Mouse (Mus musculus) spleen, adult 2 months (tissue): Measurements from ENCODE around the gene Igf2bp3. TPM values are rescaled to one million over a fixed set of nuclear protein-coding genes. Genes with fewer than 3 reads are reported as not detected.

ENCODE experiments used
- DNase-seq, 2 experiments: peaks; one replicate each; pipeline versions ENCODE4 v3.0.0 to v3.0.0-alpha.2; 2012 to 2021; ENCODE audit warnings: low spot score in 2 of 2, low read depth in 1 of 2
- H3K27ac ChIP-seq: fragments of 200-500 bp; 2 replicates; pipeline ENCODE4 v1.5.1; 2012; ENCODE audit warnings: low read length, inconsistent platforms; ENCODE audit not compliant: insufficient read depth
- H3K27me3 ChIP-seq: fragments of 200-500 bp; 2 replicates; pipeline ENCODE4 v1.6.1; 2012; ENCODE audit warnings: mild to moderate bottlenecking, moderate library complexity, low read length, inconsistent platforms; ENCODE audit not compliant: control insufficient read depth, insufficient read depth
- H3K36me3 ChIP-seq: fragments of 200-500 bp; 2 replicates; pipeline ENCODE4 v1.6.1; 2012; ENCODE audit warnings: mild to moderate bottlenecking, low read length, inconsistent platforms; ENCODE audit not compliant: control insufficient read depth, insufficient read depth
- H3K4me1 ChIP-seq: fragments of 200-500 bp; 2 replicates; pipeline ENCODE4 v1.6.1; 2011; ENCODE audit warnings: inconsistent platforms; ENCODE audit not compliant: control insufficient read depth, insufficient read depth, insufficient read length
- H3K4me3 ChIP-seq: fragments of 200-500 bp; 2 replicates; pipeline ENCODE4 v1.5.1; 2011; ENCODE audit warnings: mild to moderate bottlenecking, inconsistent platforms; ENCODE audit not compliant: insufficient read depth, insufficient read length; ENCODE audit errors: extremely low read depth
- CTCF ChIP-seq: fragments of 200-500 bp; IDR thresholded peaks from 2 replicates; pipeline ENCODE4 v1.5.1; 2011; ENCODE audit warnings: mild to moderate bottlenecking, inconsistent platforms; ENCODE audit not compliant: insufficient read depth, insufficient read length, insufficient replicate concordance; ENCODE audit errors: extremely low read depth
- POLR2A ChIP-seq: fragments of 200-500 bp; IDR thresholded peaks from 2 replicates; pipeline ENCODE4 v1.6.1; 2011; ENCODE audit warnings: low read depth, low read length, inconsistent platforms
- WGBS: fragments of 180-500 bp; shearing (Covaris S2); methylation state at CpG from one replicate; pipeline ENCODE4 v1.1.7; 2018; 5-methylcytosine and 5-hydroxymethylcytosine counted together
- polyA plus RNA-seq: library from polyadenylated mRNA; depleted of rRNA; stranded (reverse); fragments of >200 nt; gene quantifications from 2 replicates; pipeline ENCODE4 v1.2.3, GENCODE M21; 2012

The Igf2bp3 gene
- polyA plus RNA-seq, 1 experiment = 0.08 TPM

GRCm38 (mm10) chr6:49174616-49175015, 40.1 kb downstream of the Igf2bp3 start:
- Histone ChIP-seq H3K27me3 (no peaks in the 10 kb centered on the region), H3K4me1 (no peaks in the 10 kb centered on the region), H3K27ac (no peak overlapping the region), H3K36me3 (no peaks in the 10 kb centered on the region), H3K4me3 (no peak overlapping the region)
- no peak for TF ChIP-seq CTCF
- no peak for TF ChIP-seq POLR2A
- no peak for DNase-seq

GRCm38 (mm10) chr6:49173674-49174073, 41.1 kb downstream of the Igf2bp3 start:
- H3K4me3 ChIP-seq = no peak overlapping the region
- WGBS = 81% methylated on average over 4 of the region's 4 CpGs
- H3K4me1 ChIP-seq = no peaks in the 10 kb centered on the region
- no peaks in the 10 kb centered on the region for H3K27me3 ChIP-seq
- H3K27ac ChIP-seq = no peak overlapping the region
- no peak for TF ChIP-seq CTCF
- no peak for TF ChIP-seq POLR2A
- no peak for DNase-seq
- H3K36me3 ChIP-seq = no peaks in the 10 kb centered on the region

- Histone ChIP-seq H3K4me3 (no peak overlapping the region), H3K4me1 (no peaks in the 10 kb centered on the region), H3K36me3 (no peaks in the 10 kb centered on the region), H3K27me3 (no peaks in the 10 kb centered on the region), H3K27ac (no peak overlapping the region)
- 96% methylated on average over 7 of the region's 7 CpGs for WGBS
- no peak for DNase-seq
- TF ChIP-seq CTCF = no peak
- no peak for TF ChIP-seq POLR2A
These were observed 41.5 kb downstream of the Igf2bp3 start for GRCm38 (mm10) chr6:49173265-49173664.

- no peak for DNase-seq
- H3K27ac ChIP-seq = no peak overlapping the region
- H3K27me3 ChIP-seq = no peaks in the 10 kb centered on the region
- 90% methylated on average over 5 of the region's 5 CpGs for WGBS
- TF ChIP-seq CTCF (no peak), POLR2A (no peak)
- no peaks in the 10 kb centered on the region for H3K36me3 ChIP-seq
- H3K4me3 ChIP-seq = no peak overlapping the region
- H3K4me1 ChIP-seq = no peaks in the 10 kb centered on the region
These were observed 43.5 kb downstream of the Igf2bp3 start for GRCm38 (mm10) chr6:49171216-49171615.

GRCm38 (mm10) chr6:49168648-49169047, 46.1 kb downstream of the Igf2bp3 start:
- H3K4me1 ChIP-seq = no peaks in the 10 kb centered on the region
- TF ChIP-seq CTCF = no peak
- no peak for TF ChIP-seq POLR2A

GRCm38 (mm10) chr6:49167406-49167805, 47.4 kb downstream of the Igf2bp3 start:
- Histone ChIP-seq H3K36me3 (no peaks in the 10 kb centered on the region), H3K4me3 (no peak overlapping the region), H3K27me3 (no peaks in the 10 kb centered on the region), H3K4me1 (no peaks in the 10 kb centered on the region), H3K27ac (no peak overlapping the region)
- DNase-seq = no peak
- WGBS = 71% methylated on average over 4 of the region's 4 CpGs
- TF ChIP-seq CTCF (no peak), POLR2A (no peak)

More at GRCm38 (mm10) chr6:49168648-49169047, 46.1 kb downstream of the Igf2bp3 start:
- no peak overlapping the region for H3K27ac ChIP-seq
- DNase-seq = no peak
- 80% methylated on average over 3 of the region's 3 CpGs for WGBS
- H3K36me3 ChIP-seq = no peaks in the 10 kb centered on the region
- H3K27me3 ChIP-seq = no peaks in the 10 kb centered on the region
- no peak overlapping the region for H3K4me3 ChIP-seq

- WGBS = 87% methylated on average over 8 of the region's 8 CpGs
- no peak for TF ChIP-seq CTCF
- no peak for TF ChIP-seq POLR2A
- no peaks in the 10 kb centered on the region for H3K36me3 ChIP-seq
- H3K4me3 ChIP-seq = no peak overlapping the region
- no peaks in the 10 kb centered on the region for H3K27me3 ChIP-seq
- H3K4me1 ChIP-seq = no peaks in the 10 kb centered on the region; the same call in 1 of the 2 replicates
- DNase-seq = no peak
- H3K27ac ChIP-seq = no peak overlapping the region
These were observed 48.4 kb downstream of the Igf2bp3 start for GRCm38 (mm10) chr6:49166318-49166717.

- TF ChIP-seq CTCF (no peak), POLR2A (no peak)
- Histone ChIP-seq H3K27me3 (no peaks in the 10 kb centered on the region), H3K27ac (no peak overlapping the region), H3K4me1 (peaks cover 2% of the 10 kb centered on the region; the same call in 1 of the 2 replicates), H3K36me3 (no peaks in the 10 kb centered on the region), H3K4me3 (no peak overlapping the region)
- DNase-seq = no peak
- WGBS = 92% methylated on average over 6 of the region's 6 CpGs
These were observed 48.9 kb downstream of the Igf2bp3 start for GRCm38 (mm10) chr6:49165855-49166254.
